Mouse (Mus musculus) small intestine, adult 2 months (tissue): ENCODE measurements around the gene Ak5. TPM values are rescaled to one million over a fixed set of nuclear protein-coding genes. Genes with fewer than 3 reads are reported as not detected.

Experiments used
- H3K27ac ChIP-seq: fragments of 200-500 bp; 2 replicates; pipeline ENCODE4 v1.5.1; 2012; ENCODE audit warnings: low read depth, low read length, control low read depth, inconsistent platforms; ENCODE audit not compliant: insufficient read depth
- H3K27me3 ChIP-seq: fragments of 200-500 bp; 2 replicates; pipeline ENCODE4 v1.6.1; 2012; ENCODE audit warnings: mild to moderate bottlenecking, moderate library complexity, low read length, inconsistent platforms; ENCODE audit not compliant: control insufficient read depth, insufficient read depth
- H3K36me3 ChIP-seq: fragments of 200-500 bp; 2 replicates; pipeline ENCODE4 v1.6.1; 2012; ENCODE audit warnings: mild to moderate bottlenecking, low read length, control low read depth, inconsistent platforms; ENCODE audit not compliant: control insufficient read depth, insufficient read depth
- H3K4me1 ChIP-seq: fragments of 200-500 bp; 2 replicates; pipeline ENCODE4 v1.6.1; 2012; ENCODE audit warnings: low read length, inconsistent platforms, mixed read lengths; ENCODE audit not compliant: control insufficient read depth, insufficient read depth, insufficient read length
- H3K4me3 ChIP-seq: fragments of 200-500 bp; 2 replicates; pipeline ENCODE4 v1.5.1; 2012; ENCODE audit warnings: low read depth, mild to moderate bottlenecking, control low read depth, inconsistent platforms, low read length, moderate library complexity
- CTCF ChIP-seq: fragments of 200-500 bp; IDR thresholded peaks from 2 replicates; pipeline ENCODE4 v1.5.1; 2012; ENCODE audit warnings: low read depth, mild to moderate bottlenecking, control low read depth, inconsistent platforms, low read length, moderate library complexity, mixed read lengths; ENCODE audit not compliant: insufficient replicate concordance, insufficient read length; ENCODE audit errors: extremely low read depth
- POLR2A ChIP-seq: fragments of 200-500 bp; IDR thresholded peaks from 2 replicates; pipeline ENCODE4 v1.6.1; 2012; ENCODE audit warnings: low read depth, mild to moderate bottlenecking, control low read depth, inconsistent platforms, low read length, moderate library complexity
- WGBS: fragments of 180-500 bp; shearing (Covaris S2); methylation state at CpG from one replicate; pipeline ENCODE4 v1.1.7; 2018; 5-methylcytosine and 5-hydroxymethylcytosine counted together
- polyA plus RNA-seq: library from polyadenylated mRNA; depleted of rRNA; stranded (reverse); fragments of >200 nt; gene quantifications from 2 replicates; pipeline ENCODE4 v1.2.3, GENCODE M21; 2012

Gene Ak5
- polyA plus RNA-seq, 1 experiment: not detected

- Histone ChIP-seq H3K27ac (no peak overlapping the region), H3K27me3 (no peaks in the 10 kb centered on the region), H3K36me3 (no peaks in the 10 kb centered on the region), H3K4me3 (no peak overlapping the region), H3K4me1 (no peaks in the 10 kb centered on the region)
- TF ChIP-seq POLR2A (no peak), CTCF (no peak)
- WGBS: 64% methylated on average over 10 of the region's 10 CpGs
Measured at GRCm38 (mm10) chr3:152519556-152519955, 148.6 kb downstream of the Ak5 start.

DNA sequence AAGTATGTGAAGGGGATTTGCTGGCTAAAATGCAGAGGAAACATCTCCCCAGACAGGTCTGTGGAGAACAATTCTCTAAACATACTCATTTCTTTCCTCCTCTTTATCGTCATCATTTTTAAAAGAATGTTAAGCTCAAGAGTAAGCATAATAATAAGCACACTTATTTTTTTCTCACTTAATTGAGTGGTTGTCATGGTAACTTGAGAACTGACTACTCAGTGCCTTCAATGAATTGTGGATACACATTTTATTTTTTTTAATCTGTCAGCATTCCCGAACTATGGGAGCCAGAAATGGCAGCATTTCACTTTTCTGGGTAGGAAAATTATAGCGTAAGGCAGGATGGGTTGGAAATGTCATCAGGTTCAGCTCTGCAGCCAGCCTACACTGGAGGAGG is 151.6 kb downstream of the Ak5 start:
- no peaks in the 10 kb centered on the region for H3K27me3 ChIP-seq
- no peak overlapping the region for H3K4me3 ChIP-seq
- no peak overlapping the region for H3K27ac ChIP-seq
- TF ChIP-seq CTCF: no peak
- TF ChIP-seq POLR2A: no peak
- no peaks in the 10 kb centered on the region for H3K4me1 ChIP-seq
- 72% methylated on average over 3 of the region's 3 CpGs for WGBS
- H3K36me3 ChIP-seq: no peaks in the 10 kb centered on the region

GRCm38 (mm10) chr3:152515959-152516358 is 152.2 kb downstream of the Ak5 start:
- no peak overlapping the region for H3K4me3 ChIP-seq
- H3K36me3 ChIP-seq: no peaks in the 10 kb centered on the region
- H3K4me1 ChIP-seq: no peaks in the 10 kb centered on the region
- WGBS: 74% methylated on average over 6 of the region's 6 CpGs
- H3K27ac ChIP-seq: no peak overlapping the region
- no peak for TF ChIP-seq CTCF
- no peak for TF ChIP-seq POLR2A
- H3K27me3 ChIP-seq: no peaks in the 10 kb centered on the region

DNA sequence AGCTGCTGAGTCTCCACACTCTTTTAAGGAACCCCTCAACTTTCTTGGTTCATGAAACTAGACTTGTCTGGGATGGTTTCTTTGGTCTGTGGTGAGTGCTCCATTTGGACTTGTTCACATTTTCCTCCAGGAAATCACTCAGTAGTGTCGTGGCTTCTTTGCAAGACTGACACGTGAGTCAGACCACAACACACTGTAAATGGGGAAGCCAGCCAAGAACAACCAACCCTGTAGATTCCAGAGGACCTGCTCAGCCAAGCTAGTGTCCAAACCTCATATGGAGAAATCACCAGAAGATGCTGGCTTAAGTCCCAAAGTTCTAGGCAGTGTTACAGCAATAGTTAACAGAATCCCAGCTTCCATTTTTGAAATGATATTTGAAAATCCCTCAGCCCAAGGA is 155.6 kb downstream of the Ak5 start:
- whole genome bisulfite sequencing: 61% methylated on average over 2 of the region's 2 CpGs
- Histone ChIP-seq H3K4me1 (no peaks in the 10 kb centered on the region), H3K27ac (no peak overlapping the region), H3K27me3 (no peaks in the 10 kb centered on the region), H3K36me3 (no peaks in the 10 kb centered on the region), H3K4me3 (no peak overlapping the region)
- no peak for TF ChIP-seq CTCF
- TF ChIP-seq POLR2A: no peak

DNA sequence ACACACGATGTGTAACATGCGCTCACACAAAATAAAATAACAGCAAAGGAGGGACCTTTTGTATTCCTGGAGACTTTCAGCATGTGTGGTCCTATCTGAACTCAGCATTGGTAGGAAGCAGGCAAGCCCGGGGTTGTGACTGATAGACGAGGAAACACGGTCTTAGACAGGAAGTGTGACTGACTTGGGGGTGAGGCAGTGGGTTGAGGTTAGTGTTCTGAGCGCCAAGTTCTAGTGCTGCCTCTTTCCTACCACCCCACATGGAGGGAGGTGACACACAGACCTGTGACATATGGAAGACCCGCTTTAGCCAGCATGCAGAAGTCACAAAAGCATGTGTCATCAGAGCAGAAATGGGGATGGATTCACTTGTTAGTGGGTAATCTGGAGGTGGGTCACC is 158.9 kb downstream of the Ak5 start:
- TF ChIP-seq POLR2A: no peak
- TF ChIP-seq CTCF: no peak
- Histone ChIP-seq H3K27me3 (no peaks in the 10 kb centered on the region), H3K36me3 (no peaks in the 10 kb centered on the region), H3K4me3 (no peak overlapping the region), H3K27ac (no peak overlapping the region), H3K4me1 (no peaks in the 10 kb centered on the region)
- 75% methylated on average over 7 of the region's 7 CpGs for WGBS

- Histone ChIP-seq H3K4me1 (no peaks in the 10 kb centered on the region), H3K27ac (no peak overlapping the region), H3K36me3 (no peaks in the 10 kb centered on the region), H3K4me3 (no peak overlapping the region), H3K27me3 (no peaks in the 10 kb centered on the region)
- TF ChIP-seq POLR2A: no peak
- TF ChIP-seq CTCF: no peak
- WGBS: 87% methylated on average over 12 of the region's 12 CpGs
Measured at GRCm38 (mm10) chr3:152508419-152508993, 159.7 kb downstream of the Ak5 start.

GRCm38 (mm10) chr3:152507900-152508299 is 160.3 kb downstream of the Ak5 start:
- H3K4me1 ChIP-seq: no peaks in the 10 kb centered on the region
- no peaks in the 10 kb centered on the region for H3K36me3 ChIP-seq
- H3K4me3 ChIP-seq: no peak overlapping the region
- H3K27ac ChIP-seq: no peak overlapping the region
- TF ChIP-seq POLR2A (no peak), CTCF (no peak)
- 77% methylated on average over 8 of the region's 8 CpGs for WGBS
- H3K27me3 ChIP-seq: no peaks in the 10 kb centered on the region

DNA sequence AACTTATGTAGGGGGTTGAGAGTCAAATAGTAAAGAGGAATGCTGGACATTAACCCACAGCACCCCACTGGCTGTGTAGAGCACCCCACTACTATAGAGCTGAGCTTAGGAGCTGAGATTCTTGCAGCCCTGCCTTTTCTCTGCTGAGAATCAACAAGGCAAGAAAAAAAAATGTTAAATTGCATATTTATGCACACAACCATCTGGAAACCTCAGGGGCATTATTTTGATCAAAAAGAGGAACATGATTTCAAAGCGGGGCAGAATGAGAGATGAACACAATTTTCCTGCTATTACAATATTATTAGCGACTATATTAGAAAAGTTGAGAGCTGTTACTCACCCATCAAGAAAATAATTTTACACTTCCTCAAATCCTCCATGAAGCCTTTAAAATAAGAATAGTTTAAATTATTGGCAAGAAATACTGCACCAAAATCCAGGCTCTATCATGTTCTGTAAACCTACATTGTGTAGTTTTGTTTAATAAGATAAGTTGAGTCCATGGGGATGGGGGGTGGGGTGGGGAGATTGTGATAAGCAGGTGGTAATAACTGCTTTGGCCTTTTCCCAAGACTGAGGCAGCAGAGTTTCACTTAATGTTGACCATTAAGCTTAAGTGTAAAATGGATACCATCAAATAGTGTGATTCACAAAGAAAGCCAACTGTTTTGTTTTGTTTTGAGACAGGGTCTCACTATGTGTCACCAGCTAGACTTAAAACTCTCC is 169.0 kb downstream of the Ak5 start:
- Histone ChIP-seq H3K36me3 (no peaks in the 10 kb centered on the region), H3K27ac (no peak overlapping the region), H3K27me3 (no peaks in the 10 kb centered on the region), H3K4me3 (no peak overlapping the region), H3K4me1 (no peaks in the 10 kb centered on the region)
- 82% methylated on average over 2 of the region's 2 CpGs for WGBS
- no peak for TF ChIP-seq POLR2A
- TF ChIP-seq CTCF: no peak
